Mouse (Mus musculus) heart, postnatal 0 days (tissue): Measurements from ENCODE around the gene Primpol.

Source experiments
- CTCF ChIP-seq: IDR thresholded peaks from 2 replicates; pipeline ENCODE4 v1.5.1; 2016; ENCODE audit warnings: antibody characterized with exemption, control low read depth, low read depth
- EP300 ChIP-seq: IDR thresholded peaks from 2 replicates; pipeline ENCODE4 v1.6.1; 2016; ENCODE audit warnings: antibody characterized with exemption, low read depth

DNA sequence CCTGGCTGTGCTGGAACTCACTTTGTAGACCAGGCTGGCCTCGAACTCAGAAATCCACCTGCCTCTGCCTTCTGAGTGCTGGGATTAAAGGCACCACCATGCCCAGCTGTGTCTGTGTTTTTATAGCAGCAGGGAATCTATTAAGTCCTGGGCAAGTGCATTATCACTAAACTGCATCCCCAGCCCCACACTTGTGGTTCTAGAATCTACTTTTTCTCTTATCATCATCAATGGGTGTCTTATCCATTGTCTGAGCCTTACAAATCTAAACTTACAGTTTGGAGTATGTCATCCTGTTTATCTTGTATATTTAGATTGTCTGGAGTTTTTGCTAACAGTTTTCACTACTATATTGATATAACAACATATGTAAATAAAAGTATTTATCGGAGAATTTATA lies 28.3 kb downstream of the Primpol start:
- no peak for TF ChIP-seq CTCF
- TF ChIP-seq EP300 = no peak
